Mouse (Mus musculus) erythroblast, embryonic 14.5 days (primary cell): Measurements from ENCODE around the gene Npr2. TPM values are rescaled to one million over a fixed set of nuclear protein-coding genes. Genes with fewer than 3 reads are reported as not detected.
A peak's percentile ranks its signal among the peaks of the same experiment; 100 is the strongest.

Experiments
- H3K27me3 ChIP-seq: 2 replicates; pipeline ENCODE4 v1.6.1; 2012; ENCODE audit warnings: inconsistent platforms; ENCODE audit not compliant: control insufficient read depth
- H3K36me3 ChIP-seq: 2 replicates; pipeline ENCODE4 v1.6.1; 2012; ENCODE audit warnings: mild to moderate bottlenecking, inconsistent platforms; ENCODE audit not compliant: control insufficient read depth
- H3K4me1 ChIP-seq: 2 replicates; pipeline ENCODE4 v1.6.1; 2012; ENCODE audit warnings: inconsistent platforms; ENCODE audit not compliant: control insufficient read depth
- H3K4me3 ChIP-seq: replicated peaks from 2 replicates; pipeline ENCODE3; 2012; ENCODE audit warnings: moderate library complexity, mild to moderate bottlenecking, inconsistent platforms
- H3K9me3 ChIP-seq: 2 replicates; pipeline ENCODE4 v1.6.1; 2012; ENCODE audit warnings: low read length, inconsistent platforms, mixed read lengths; ENCODE audit not compliant: control insufficient read depth
- GATA1 ChIP-seq: IDR thresholded peaks from 2 replicates; pipeline ENCODE4 v1.6.1; 2012; ENCODE audit warnings: low read length, inconsistent platforms, mixed read lengths
- TAL1 ChIP-seq: IDR thresholded peaks from 3 replicates; pipeline ENCODE4 v1.6.1; 2012; ENCODE audit warnings: low read length, inconsistent platforms, mixed read lengths
- polyA plus RNA-seq: library from polyadenylated mRNA; stranded (reverse); fragments of >175 nt; gene quantifications from 2 replicates; pipeline ENCODE4 v1.2.3, GENCODE M21; 2012

Npr2 gene
- polyA plus RNA-seq, 1 experiment, result 0.15 TPM

DNA sequence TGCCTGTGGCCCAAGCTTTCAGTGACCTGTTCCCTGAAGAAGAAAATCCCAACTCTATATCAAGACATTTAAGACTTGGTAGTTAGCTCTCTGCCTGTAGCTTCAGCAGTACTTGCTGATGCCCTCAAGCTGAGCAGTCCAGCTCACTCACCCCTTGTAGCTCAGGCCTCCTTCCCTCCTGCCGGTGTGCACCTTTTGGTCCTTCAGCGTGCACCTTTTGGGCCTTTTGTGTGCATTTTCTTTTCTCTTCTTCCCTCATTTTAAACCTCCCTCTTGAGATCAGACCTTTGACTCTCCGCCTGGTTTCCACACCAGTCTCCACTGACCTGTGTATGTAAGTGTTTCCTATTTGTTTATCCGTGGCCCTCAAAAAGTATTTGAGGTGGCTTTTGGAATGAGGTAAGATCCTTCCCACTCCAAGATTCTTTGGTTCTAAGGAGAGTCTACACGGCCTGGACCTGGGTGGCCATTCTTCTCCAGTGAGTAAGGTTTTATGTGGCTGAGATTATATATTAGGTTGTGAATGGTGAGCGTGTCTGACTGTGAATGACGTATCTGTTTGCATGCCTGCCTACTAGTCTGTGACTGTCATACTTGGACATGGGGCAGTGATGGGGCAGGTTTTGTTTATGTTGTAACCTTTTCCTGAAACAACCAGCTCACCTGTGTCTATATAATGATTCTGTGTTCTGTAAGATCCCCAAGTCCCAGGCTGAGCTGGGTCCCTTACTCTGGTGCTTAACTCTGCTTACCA, 3.1 kb downstream of the Npr2 start:
- Histone ChIP-seq H3K9me3 (no peaks in the 10 kb centered on the region; the same call in 1 of the 2 replicates), H3K27me3 (peaks cover 40% of the 10 kb centered on the region), H3K4me1 (peaks cover 24% of the 10 kb centered on the region), H3K4me3 (no peak overlapping the region), H3K36me3 (no peaks in the 10 kb centered on the region)
- no peak for TF ChIP-seq GATA1
- no peak for TF ChIP-seq TAL1

DNA sequence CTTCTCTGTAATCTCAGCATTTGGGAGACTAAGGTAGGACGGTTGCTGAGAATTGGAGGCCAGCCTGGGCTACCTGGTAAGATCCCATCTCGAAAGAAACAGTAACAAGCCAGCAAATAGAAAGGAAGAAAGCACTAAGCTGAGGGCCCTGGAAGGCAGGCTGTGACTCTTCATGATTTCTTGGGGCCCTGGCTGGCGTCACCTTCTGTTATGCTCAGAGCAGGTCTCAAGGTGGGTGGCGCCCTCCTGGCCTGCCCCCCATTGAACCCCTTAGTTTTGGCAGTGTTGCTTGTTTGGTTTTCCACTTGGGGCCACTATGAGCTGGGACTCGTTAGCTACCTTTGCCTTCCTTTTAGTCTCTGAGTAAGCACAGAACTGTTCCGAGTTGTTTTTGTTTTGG, 5.0 kb downstream of the Npr2 start:
- Histone ChIP-seq H3K36me3 (no peaks in the 10 kb centered on the region), H3K4me3 (no peak overlapping the region), H3K4me1 (peaks cover 9% of the 10 kb centered on the region), H3K27me3 (peaks cover 22% of the 10 kb centered on the region), H3K9me3 (no peaks in the 10 kb centered on the region; the same call in 1 of the 2 replicates)
- TF ChIP-seq TAL1 (no peak), GATA1 (no peak)

DNA sequence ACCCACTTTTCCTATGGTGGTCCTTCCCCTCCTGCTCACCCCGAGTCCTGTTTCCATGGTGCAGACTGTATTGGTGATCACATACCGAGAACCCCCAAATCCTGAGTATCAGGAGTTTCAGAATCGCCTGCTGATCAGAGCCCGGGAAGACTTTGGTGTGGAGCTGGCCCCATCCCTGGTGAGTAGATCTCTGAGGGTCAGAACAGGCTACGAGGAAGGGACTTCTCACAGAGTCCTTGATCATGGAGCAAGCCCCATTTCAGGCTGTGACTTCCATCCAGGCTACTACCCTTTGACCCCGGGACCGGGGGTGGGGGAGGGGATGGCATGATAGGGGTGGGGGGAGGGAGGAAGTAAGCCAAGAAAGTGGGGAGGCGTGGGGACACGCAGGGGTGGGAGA, 8.3 kb downstream of the Npr2 start:
- no peak overlapping the region for H3K4me3 ChIP-seq
- H3K36me3 ChIP-seq, result no peaks in the 10 kb centered on the region
- TF ChIP-seq GATA1 (no peak), TAL1 (no peak)
- H3K4me1 ChIP-seq, result peaks cover 7% of the 10 kb centered on the region
- H3K27me3 ChIP-seq, result no peaks in the 10 kb centered on the region; the same call in none of the 2 replicates
- H3K9me3 ChIP-seq, result no peaks in the 10 kb centered on the region

GRCm38 (mm10) chr4:43640491-43640890, 8.8 kb downstream of the Npr2 start:
- Histone ChIP-seq H3K36me3 (no peaks in the 10 kb centered on the region), H3K27me3 (no peaks in the 10 kb centered on the region; the same call in none of the 2 replicates), H3K4me1 (peaks cover 3% of the 10 kb centered on the region), H3K4me3 (no peak overlapping the region), H3K9me3 (no peaks in the 10 kb centered on the region)
- no peak for TF ChIP-seq GATA1
- no peak for TF ChIP-seq TAL1

GRCm38 (mm10) chr4:43649783-43650182, 18.0 kb downstream of the Npr2 start:
- no peak overlapping the region for H3K4me3 ChIP-seq
- TF ChIP-seq GATA1 (no peak), TAL1 (no peak)
- H3K27me3 ChIP-seq, result peaks cover 3% of the 10 kb centered on the region
- H3K9me3 ChIP-seq, result peaks cover 11% of the 10 kb centered on the region
- H3K4me1 ChIP-seq, result peaks cover 19% of the 10 kb centered on the region
- H3K36me3 ChIP-seq, result no peaks in the 10 kb centered on the region

GRCm38 (mm10) chr4:43652726-43653125, 21.0 kb downstream of the Npr2 start:
- H3K9me3 ChIP-seq, result peaks cover 11% of the 10 kb centered on the region
- peaks cover 39% of the 10 kb centered on the region for H3K4me1 ChIP-seq
- peaks cover 3% of the 10 kb centered on the region; the same call in 1 of the 2 replicates for H3K27me3 ChIP-seq
- no peak overlapping the region for H3K4me3 ChIP-seq
- H3K36me3 ChIP-seq, result no peaks in the 10 kb centered on the region
- TF ChIP-seq TAL1, result no peak
- TF ChIP-seq GATA1, result no peak

DNA sequence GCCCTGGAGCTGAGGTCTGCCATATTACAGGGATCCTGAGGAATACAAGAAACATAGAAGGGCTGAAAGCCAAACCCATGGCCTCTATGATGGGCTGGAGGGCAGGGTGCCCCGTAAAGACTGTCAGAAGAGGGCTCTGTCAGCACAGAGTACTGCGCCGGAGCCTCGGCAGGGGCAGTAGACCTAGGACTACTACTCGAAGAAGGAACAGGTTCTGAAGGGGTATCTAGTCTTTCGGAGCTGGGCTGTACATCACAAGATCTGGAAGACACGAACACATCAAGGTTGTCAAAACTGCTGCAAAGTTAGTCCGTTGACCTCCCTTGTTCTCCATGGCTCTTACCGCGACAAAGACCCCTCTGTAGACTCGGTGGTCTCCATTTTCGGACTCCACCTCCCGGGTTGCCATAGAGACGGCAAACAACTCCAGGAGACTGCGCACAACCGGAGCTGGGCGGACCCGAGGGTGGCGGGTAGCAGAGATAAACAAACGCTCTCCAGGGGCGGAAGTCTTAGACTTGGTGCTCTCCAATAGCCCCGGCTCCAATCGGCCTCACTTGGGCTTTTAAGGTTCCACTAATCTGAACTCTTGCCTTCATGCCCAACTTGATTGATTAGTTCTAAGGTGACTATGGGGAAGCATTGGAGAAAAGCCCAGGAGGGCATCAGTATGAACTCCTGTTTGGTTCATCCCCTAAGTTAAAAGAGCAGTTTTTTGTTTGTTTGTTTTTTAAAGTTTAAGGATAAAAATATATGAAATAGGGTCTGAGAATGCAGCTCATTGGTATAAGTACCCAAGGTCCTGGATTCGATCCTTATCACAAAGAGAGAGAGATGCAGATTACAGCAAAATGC, 21.7 kb downstream of the Npr2 start, which contains the start of gene Spag8:
Spag8 (minus strand) TSS at position 434 of the 855 bp plus-strand sequence.
- no peak for TF ChIP-seq TAL1
- Histone ChIP-seq H3K4me3 (peak within 1 kb of the TSS; percentile 58), H3K4me1 (peaks cover 39% of the 10 kb centered on the region), H3K36me3 (no peaks in the 10 kb centered on the region), H3K9me3 (peaks cover 11% of the 10 kb centered on the region), H3K27me3 (peaks cover 3% of the 10 kb centered on the region; the same call in 1 of the 2 replicates)

GRCm38 (mm10) chr4:43655656-43656338, 24.1 kb downstream of the Npr2 start:
- TF ChIP-seq TAL1 (no peak), GATA1 (no peak)

More at GRCm38 (mm10) chr4:43655656-43656338, 24.1 kb downstream of the Npr2 start:
- Histone ChIP-seq H3K4me3 (peak overlapping the region; percentile 83), H3K27me3 (peaks cover 4% of the 10 kb centered on the region), H3K36me3 (no peaks in the 10 kb centered on the region), H3K9me3 (no peaks in the 10 kb centered on the region; the same call in 1 of the 2 replicates), H3K4me1 (peaks cover 39% of the 10 kb centered on the region)
